Mouse (Mus musculus): Measurements from ENCODE around the gene Tdpoz3.
A peak's percentile ranks its signal among the peaks of the same experiment; 100 is the strongest.
"Not testable (repeated sequence)": the region's sequence is repeated elsewhere in the genome, so short reads cannot be mapped to it uniquely, and the experiment has no call there.

GRCm38 (mm10) chr3:93813341-93813740 lies 12.5 kb upstream of the Tdpoz3 start:
- TF ChIP-seq EP300 (optimal IDR thresholded peaks at IDR 0.05), result not testable (repeated sequence)
- peak; percentile 42 for TF ChIP-seq CTCF (IDR thresholded peaks at IDR 0.05; ENCODE audit: low read depth)

Data from stomach, postnatal 0 days (tissue).